Mouse (Mus musculus) hindbrain, embryonic 11.5 days (tissue): ENCODE results near the gene Rnls. TPM values are rescaled to one million over a fixed set of nuclear protein-coding genes. Genes with fewer than 3 reads are reported as not detected.

Experiments used
- ATAC-seq: fragments of 200-750 bp; cut with Nextera tagmentation; 2 replicates; pipeline ENCODE4 v1.8.0; 2017; ENCODE audit warnings: mild to moderate bottlenecking, moderate TSS enrichment, moderate library complexity; ENCODE audit not compliant: low FRiP score
- DNase-seq: peaks from one replicate; pipeline ENCODE4 v3.0.0-alpha.2; 2015; ENCODE audit warnings: low spot score
- H3K27ac ChIP-seq: fragments of 300-500 bp; sonication (generic); 2 replicates; pipeline ENCODE4 v1.5.1; 2014; ENCODE audit warnings: mild to moderate bottlenecking, low read depth, low read length
- H3K27me3 ChIP-seq: fragments of 300-500 bp; sonication (generic); 2 replicates; pipeline ENCODE4 v1.6.1; 2014; ENCODE audit warnings: mild to moderate bottlenecking, low read length, moderate library complexity, mixed read lengths; ENCODE audit not compliant: control insufficient read depth, insufficient read depth
- H3K36me3 ChIP-seq: fragments of 300-500 bp; sonication (generic); 2 replicates; pipeline ENCODE4 v1.6.1; 2014; ENCODE audit warnings: mild to moderate bottlenecking, low read length, moderate library complexity, mixed read lengths; ENCODE audit not compliant: control insufficient read depth, insufficient read depth
- H3K4me1 ChIP-seq: fragments of 300-500 bp; sonication (generic); replicated peaks from 2 replicates; pipeline ENCODE4 v1.6.1; 2014; ENCODE audit warnings: low read length, mixed read lengths; ENCODE audit not compliant: control insufficient read depth, insufficient read depth
- H3K4me2 ChIP-seq: fragments of 300-500 bp; sonication (generic); replicated peaks from 2 replicates; pipeline ENCODE4 v1.6.1; 2014; ENCODE audit warnings: mild to moderate bottlenecking, low read depth, low read length
- H3K4me3 ChIP-seq: fragments of 300-500 bp; sonication (generic); 2 replicates; pipeline ENCODE4 v1.5.1; 2014; ENCODE audit warnings: low read depth, low read length
- H3K9ac ChIP-seq: fragments of 300-500 bp; sonication (generic); 2 replicates; pipeline ENCODE4 v1.6.1; 2014; ENCODE audit warnings: low read depth, low read length
- H3K9me3 ChIP-seq: fragments of 300-500 bp; sonication (generic); 2 replicates; pipeline ENCODE4 v1.6.1; 2016; ENCODE audit warnings: low read length; ENCODE audit not compliant: control insufficient read depth
- WGBS: fragments of 180-500 bp; shearing (Covaris S2); extraction: QIAGEN DNeasy Blood & Tissue Kit; methylation state at CpG from one replicate; pipeline ENCODE4 v1.1.7; 2014; 5-methylcytosine and 5-hydroxymethylcytosine counted together
- polyA plus RNA-seq: library from polyadenylated mRNA; unstranded; fragments of >200 nt; fragmentation: Nextera tagmentation; extraction: Ambion mirVana; gene quantifications from 2 replicates; pipeline ENCODE4 v1.2.1, GENCODE M21; 2014

The Rnls gene
- polyA plus RNA-seq, 1 experiment from 2014 or later, result 8.2 TPM

DNA sequence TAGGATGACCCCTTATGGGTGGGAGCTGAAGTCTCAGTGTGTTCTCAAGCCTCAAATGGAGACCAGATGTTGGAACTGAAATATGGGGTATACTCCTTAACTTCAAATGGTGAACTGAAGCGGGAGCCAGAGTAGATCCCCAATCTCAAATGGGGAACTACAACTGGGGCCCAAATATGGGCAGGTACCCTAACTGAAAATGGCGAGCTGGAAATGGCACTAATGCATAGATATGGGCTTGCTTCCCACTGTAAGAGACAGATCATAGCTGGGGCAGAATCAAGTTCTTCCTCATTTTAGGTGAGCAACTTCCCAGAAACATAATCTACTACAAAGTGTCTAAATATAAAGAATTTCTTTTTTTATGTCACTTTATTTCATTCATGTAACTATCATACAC, 121.9 kb downstream of the Rnls start:
- Histone ChIP-seq H3K4me3 (no peak overlapping the region), H3K27ac (no peak overlapping the region), H3K4me1 (no peaks in the 10 kb centered on the region), H3K36me3 (no peaks in the 10 kb centered on the region), H3K4me2 (no peak overlapping the region), H3K9ac (no peak overlapping the region), H3K9me3 (no peaks in the 10 kb centered on the region), H3K27me3 (no peaks in the 10 kb centered on the region)
- DNase-seq (no peak), ATAC-seq (no peak)
- WGBS, result 73% methylated on average over 2 of the region's 2 CpGs

DNA sequence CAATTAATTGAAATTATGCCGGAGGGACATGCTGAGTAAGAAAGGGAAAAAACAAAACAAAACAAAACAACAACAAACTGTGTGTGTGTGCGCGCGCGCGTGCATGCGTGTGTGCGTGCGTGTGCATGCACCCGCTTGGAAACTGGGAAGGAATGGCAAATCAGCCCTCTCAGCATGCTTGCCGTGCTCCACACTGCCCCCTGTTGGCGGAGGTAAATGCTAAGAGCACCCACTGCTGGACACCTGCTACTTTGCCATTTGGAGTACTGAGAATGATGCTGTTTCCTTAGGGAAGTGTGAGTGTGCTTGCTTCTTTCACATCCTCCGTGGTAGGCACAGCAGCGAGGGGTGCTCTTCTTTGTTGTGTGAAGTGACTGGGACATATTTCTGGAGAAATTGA, 124.1 kb downstream of the Rnls start:
- DNase-seq, result no peak
- H3K27ac ChIP-seq, result no peak overlapping the region
- no peaks in the 10 kb centered on the region for H3K9me3 ChIP-seq
- H3K4me1 ChIP-seq, result no peaks in the 10 kb centered on the region
- no peak overlapping the region for H3K9ac ChIP-seq
- H3K4me2 ChIP-seq, result no peak overlapping the region
- 78% methylated on average over 14 of the region's 14 CpGs for WGBS
- ATAC-seq, result no peak
- H3K36me3 ChIP-seq, result no peaks in the 10 kb centered on the region
- H3K27me3 ChIP-seq, result no peaks in the 10 kb centered on the region
- no peak overlapping the region for H3K4me3 ChIP-seq

DNA sequence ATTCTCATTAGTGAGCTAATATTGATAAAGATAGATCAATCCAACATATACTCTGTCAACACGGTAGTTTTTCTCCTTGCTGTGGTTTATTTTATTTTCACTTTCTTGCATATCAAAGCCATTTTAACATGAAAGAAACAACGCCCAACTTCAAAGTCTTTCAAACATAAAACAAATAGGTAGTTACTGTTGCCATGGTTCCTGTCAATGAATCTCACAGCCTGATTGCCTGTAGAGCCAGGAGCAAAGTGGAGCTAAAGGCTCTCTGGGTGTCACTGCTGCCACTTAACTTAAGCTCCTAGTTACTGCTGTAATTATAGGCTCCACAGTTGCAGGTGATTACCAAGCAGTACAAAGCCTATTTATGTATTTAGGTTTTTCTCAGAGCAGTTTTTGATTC, 126.8 kb downstream of the Rnls start:
- no peak for DNase-seq
- Histone ChIP-seq H3K27ac (no peak overlapping the region), H3K9ac (no peak overlapping the region), H3K4me1 (no peaks in the 10 kb centered on the region), H3K9me3 (no peaks in the 10 kb centered on the region), H3K27me3 (no peaks in the 10 kb centered on the region), H3K4me3 (no peak overlapping the region), H3K4me2 (no peak overlapping the region), H3K36me3 (no peaks in the 10 kb centered on the region)
- ATAC-seq, result no peak
- WGBS, result 19% methylated on average over 2 of the region's 2 CpGs

DNA sequence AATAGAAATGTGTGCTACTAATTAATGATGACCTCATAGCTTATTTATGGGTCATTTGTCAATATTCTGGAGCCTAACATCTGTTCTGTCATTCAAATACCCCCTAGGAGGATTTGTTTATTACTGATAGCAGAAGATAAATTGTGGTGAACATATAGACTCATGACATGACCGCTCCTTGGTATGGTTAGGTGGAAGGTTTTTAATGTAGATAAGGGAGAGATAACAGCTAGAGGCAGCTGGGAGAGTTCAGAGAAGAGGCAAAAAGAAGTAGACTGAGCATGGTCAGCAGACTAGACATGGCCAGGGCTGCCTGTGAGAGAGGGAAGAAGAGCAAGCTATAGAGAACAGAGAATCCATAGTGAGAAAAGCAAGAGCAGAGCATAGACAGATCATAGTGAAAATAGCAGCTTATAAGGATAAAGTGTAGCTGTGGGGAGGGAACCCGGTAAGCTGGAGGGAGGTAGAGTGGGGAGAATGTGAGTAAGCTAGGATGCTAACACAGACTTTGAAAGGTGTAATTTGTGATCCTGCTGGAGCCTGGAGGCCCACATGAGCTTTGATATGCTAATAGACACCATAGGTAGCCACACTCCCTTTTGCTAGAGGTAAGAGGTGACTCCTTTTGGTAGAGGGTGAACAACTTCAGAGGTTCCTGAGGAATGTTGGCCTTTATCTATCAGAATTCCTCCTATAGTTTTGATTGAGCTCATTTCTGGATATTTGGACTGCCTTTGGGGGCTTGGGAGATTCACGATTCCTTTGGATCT, 127.7 kb downstream of the Rnls start:
- no peak for ATAC-seq
- no peak for DNase-seq
- no peaks in the 10 kb centered on the region for H3K9me3 ChIP-seq
- H3K4me2 ChIP-seq, result no peak overlapping the region
- 50% methylated on average over 3 of the region's 3 CpGs for WGBS
- H3K4me1 ChIP-seq, result no peaks in the 10 kb centered on the region
- H3K27ac ChIP-seq, result no peak overlapping the region
- H3K36me3 ChIP-seq, result no peaks in the 10 kb centered on the region
- H3K4me3 ChIP-seq, result no peak overlapping the region
- no peak overlapping the region for H3K9ac ChIP-seq
- H3K27me3 ChIP-seq, result no peaks in the 10 kb centered on the region

DNA sequence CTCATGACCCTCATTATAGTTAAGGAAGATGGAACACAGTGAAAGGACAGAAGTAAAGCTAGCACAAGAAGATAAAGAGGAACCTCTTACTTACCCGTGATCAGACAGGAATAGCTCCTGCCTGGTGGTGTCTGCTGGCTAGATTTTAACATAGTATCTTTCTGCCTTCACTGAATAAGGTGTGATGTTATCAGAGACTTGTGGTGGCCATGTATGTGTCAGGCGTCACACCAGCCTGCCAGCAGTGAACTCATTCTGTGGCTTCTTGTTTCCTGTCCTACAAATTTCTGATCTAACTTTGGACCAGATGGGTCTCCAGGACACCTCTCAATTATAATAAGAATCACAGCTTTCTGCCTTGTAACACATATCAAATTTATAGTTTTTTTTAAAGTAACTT, 129.7 kb downstream of the Rnls start:
- ATAC-seq, result no peak
- no peaks in the 10 kb centered on the region for H3K27me3 ChIP-seq
- no peak overlapping the region for H3K4me2 ChIP-seq
- no peaks in the 10 kb centered on the region for H3K9me3 ChIP-seq
- no peaks in the 10 kb centered on the region for H3K36me3 ChIP-seq
- H3K9ac ChIP-seq, result no peak overlapping the region
- no peaks in the 10 kb centered on the region for H3K4me1 ChIP-seq
- no peak for DNase-seq
- no peak overlapping the region for H3K4me3 ChIP-seq
- no peak overlapping the region for H3K27ac ChIP-seq
- WGBS, result 78% methylated on average over 2 of the region's 2 CpGs

DNA sequence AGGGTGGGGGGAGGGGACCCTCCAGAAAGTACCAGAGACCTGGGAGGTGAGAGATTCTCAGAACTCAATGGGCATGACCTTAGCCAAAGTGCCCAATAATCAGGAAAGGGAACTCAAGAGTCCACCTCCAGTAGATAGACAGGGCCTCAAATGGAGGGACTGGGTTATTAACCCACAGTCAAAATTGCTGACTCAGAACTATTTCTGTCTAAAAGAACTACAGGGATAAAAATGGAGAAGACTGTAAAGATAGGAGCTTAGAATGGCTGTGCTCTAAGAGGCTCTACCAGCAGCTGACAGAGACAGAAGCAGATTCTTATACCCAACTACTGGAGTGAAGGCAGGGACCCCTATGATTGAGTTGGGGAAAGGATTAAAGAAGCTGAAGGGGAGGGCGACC, 132.9 kb downstream of the Rnls start:
- Histone ChIP-seq H3K9ac (no peak overlapping the region), H3K27me3 (no peaks in the 10 kb centered on the region), H3K4me2 (no peak overlapping the region), H3K36me3 (no peaks in the 10 kb centered on the region), H3K4me1 (no peaks in the 10 kb centered on the region), H3K9me3 (no peaks in the 10 kb centered on the region), H3K27ac (no peak overlapping the region), H3K4me3 (no peak overlapping the region)
- ATAC-seq (no peak), DNase-seq (no peak)
- 88% methylated on average over 1 of the region's 1 CpGs for WGBS

DNA sequence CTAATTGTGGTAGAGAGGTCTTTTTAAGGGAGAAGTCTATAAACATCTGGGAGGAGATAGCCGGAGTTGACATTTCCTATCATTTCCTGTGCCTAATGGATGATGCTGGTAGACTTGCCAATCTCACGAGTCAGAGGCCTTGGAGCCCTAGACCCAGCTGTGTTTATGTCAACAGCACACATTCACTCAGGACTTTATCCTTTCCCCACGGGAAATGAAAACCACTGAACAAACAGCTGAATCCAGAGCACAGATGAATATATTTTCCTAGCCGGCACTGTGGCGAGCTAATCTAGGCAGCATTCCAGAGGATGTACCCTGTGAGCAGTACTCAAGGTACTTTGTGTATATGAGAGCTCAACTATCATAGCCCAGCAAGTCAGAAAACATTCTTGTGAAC, 138.2 kb downstream of the Rnls start:
- ATAC-seq, result no peak
- Histone ChIP-seq H3K4me1 (no peaks in the 10 kb centered on the region), H3K9me3 (no peaks in the 10 kb centered on the region), H3K4me2 (no peak overlapping the region), H3K27me3 (no peaks in the 10 kb centered on the region), H3K9ac (no peak overlapping the region), H3K27ac (no peak overlapping the region), H3K36me3 (no peaks in the 10 kb centered on the region), H3K4me3 (no peak overlapping the region)
- WGBS, result 71% methylated on average over 5 of the region's 5 CpGs
- no peak for DNase-seq

DNA sequence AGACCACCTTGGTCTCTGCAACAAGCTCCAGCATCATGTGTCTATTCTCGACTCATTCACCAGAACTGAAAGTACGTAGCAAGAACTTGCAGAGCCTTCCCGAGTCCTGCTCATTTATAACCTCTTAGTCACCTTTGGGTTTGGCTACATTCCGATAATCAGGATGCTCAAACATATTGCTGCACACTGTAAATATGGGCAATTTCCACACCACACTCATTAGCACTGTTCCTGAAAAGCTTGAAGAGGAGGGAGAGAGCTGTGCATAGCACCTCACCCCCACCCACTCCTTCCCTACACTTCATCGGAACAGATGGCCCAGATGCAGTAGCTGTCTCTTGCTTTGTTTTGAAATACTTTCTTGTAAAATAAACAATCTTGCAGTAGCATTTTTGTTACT, 139.9 kb downstream of the Rnls start:
- no peaks in the 10 kb centered on the region for H3K27me3 ChIP-seq
- no peak overlapping the region for H3K4me3 ChIP-seq
- no peak overlapping the region for H3K9ac ChIP-seq
- ATAC-seq (no peak), DNase-seq (no peak)
- no peaks in the 10 kb centered on the region for H3K9me3 ChIP-seq
- H3K36me3 ChIP-seq, result no peaks in the 10 kb centered on the region
- no peak overlapping the region for H3K4me2 ChIP-seq
- H3K4me1 ChIP-seq, result no peaks in the 10 kb centered on the region
- 91% methylated on average over 5 of the region's 5 CpGs for WGBS
- no peak overlapping the region for H3K27ac ChIP-seq

DNA sequence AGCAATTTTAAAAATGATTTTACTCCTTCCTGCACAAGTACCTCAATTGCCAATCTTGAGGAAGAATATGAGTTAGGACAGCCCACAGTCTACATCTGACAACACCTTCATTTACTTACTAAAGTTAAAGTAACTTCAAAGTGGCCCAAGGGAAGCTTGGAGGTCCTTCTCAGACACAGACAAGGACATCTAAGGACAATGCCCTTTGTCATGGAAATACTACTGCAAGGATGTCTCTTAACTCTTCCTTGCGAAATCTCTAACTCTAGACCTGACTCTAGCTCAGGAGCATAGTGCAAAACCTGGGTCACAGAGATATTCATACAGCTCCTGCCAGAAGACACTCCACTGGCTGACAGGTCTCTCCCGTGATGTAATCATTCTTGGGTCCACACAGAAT, 147.9 kb downstream of the Rnls start:
- Histone ChIP-seq H3K27ac (no peak overlapping the region), H3K4me1 (no peaks in the 10 kb centered on the region), H3K9me3 (no peaks in the 10 kb centered on the region), H3K36me3 (no peaks in the 10 kb centered on the region), H3K4me3 (no peak overlapping the region), H3K27me3 (no peaks in the 10 kb centered on the region), H3K9ac (no peak overlapping the region), H3K4me2 (no peak overlapping the region)
- ATAC-seq (no peak), DNase-seq (no peak)
- WGBS, result 82% methylated on average over 2 of the region's 2 CpGs
